ENCODE assay signal across 7 mouse cellular contexts in genomic region chr11:74724235-74724791, GRCm38 (mm10). TPM values are rescaled to one million over a fixed set of nuclear protein-coding genes. Genes with fewer than 3 reads are reported as not detected.
DNase-seq lines count a peak whose midpoint lies in the region; ATAC-seq lines count a peak whose summit lies in the region.

TSS of gene Pafah1b1 (minus strand) at chr11:74724670.

- DNase-seq in adrenal gland, postnatal 14 days = peak; percentile 98
- DNase-seq in embryonic facial prominence, embryonic 11.5 days (ENCODE audit: low spot score) = peak; percentile 95
- DNase-seq in heart, adult 11 months = peak; percentile 100
- DNase-seq in kidney, adult 18-20 months = peak; percentile 96
- peak; percentile 97 for DNase-seq in limb, embryonic 11.5 days (ENCODE audit: low spot score)
- DNase-seq in midbrain, embryonic 14.5 days = peak; percentile 98
- DNase-seq in spleen, adult 18-20 months = peak; percentile 94 to 96

- peak within 1 kb of the TSS; percentile 89 for H3K9ac ChIP-seq in embryonic facial prominence, embryonic 11.5 days (replicated peaks; ENCODE audit: low read length)
- peak within 1 kb of the TSS; percentile 97 for H3K9ac ChIP-seq in limb, embryonic 11.5 days (ENCODE audit: low read length)
- H3K9ac ChIP-seq in midbrain, embryonic 14.5 days (replicated peaks; ENCODE audit: low read length) = peak within 1 kb of the TSS; percentile 92

- peak within 1 kb of the TSS; percentile 66 for H3K4me2 ChIP-seq in embryonic facial prominence, embryonic 11.5 days (ENCODE audit: low read depth, low read length)
- peak within 1 kb of the TSS; percentile 66; the same call in 1 of the 2 replicates for H3K4me2 ChIP-seq in limb, embryonic 11.5 days (ENCODE audit: low read depth, severe bottlenecking)
- H3K4me2 ChIP-seq in midbrain, embryonic 14.5 days (ENCODE audit: low read length) = peak within 1 kb of the TSS; percentile 77

- H3K9me3 ChIP-seq in embryonic facial prominence, embryonic 11.5 days (replicated peaks; ENCODE audit: control insufficient read depth, low read length) = no peaks in the 10 kb centered on the region
- H3K9me3 ChIP-seq in limb, embryonic 11.5 days (ENCODE audit: control insufficient read depth, low read length) = no peaks in the 10 kb centered on the region
- H3K9me3 ChIP-seq in midbrain, embryonic 14.5 days (ENCODE audit: control insufficient read depth, low read length) = no peaks in the 10 kb centered on the region

- H3K27me3 ChIP-seq in embryonic facial prominence, embryonic 11.5 days (ENCODE audit: control insufficient read depth, insufficient read depth, low read length) = no peaks in the 10 kb centered on the region
- H3K27me3 ChIP-seq in limb, embryonic 11.5 days (ENCODE audit: control insufficient read depth, insufficient read depth, low read length) = no peaks in the 10 kb centered on the region
- H3K27me3 ChIP-seq in midbrain, embryonic 14.5 days (ENCODE audit: control insufficient read depth, insufficient read depth, low read length) = no peaks in the 10 kb centered on the region

- ATAC-seq in embryonic facial prominence, embryonic 11.5 days (replicated peaks; ENCODE audit: insufficient number of reproducible peaks, low FRiP score, low TSS enrichment, low read depth) = peak; percentile 98
- peak; percentile 98 for ATAC-seq in limb, embryonic 11.5 days (ENCODE audit: insufficient number of reproducible peaks, low FRiP score, low TSS enrichment, low read depth)
- ATAC-seq in midbrain, embryonic 14.5 days (ENCODE audit: low FRiP score, low TSS enrichment) = peak; percentile 98

- under 1% methylated on average over 28 of the region's 56 CpGs for WGBS in embryonic facial prominence, embryonic 11.5 days
- WGBS in limb, embryonic 11.5 days = under 1% methylated on average over 49 of the region's 56 CpGs
- WGBS in midbrain, embryonic 14.5 days = under 1% methylated on average over 56 of the region's 56 CpGs

- H3K36me3 ChIP-seq in embryonic facial prominence, embryonic 11.5 days (replicated peaks; ENCODE audit: control insufficient read depth, insufficient read depth, low read depth, low read length) = no peaks in the 10 kb centered on the region
- no peaks in the 10 kb centered on the region for H3K36me3 ChIP-seq in limb, embryonic 11.5 days (ENCODE audit: control insufficient read depth, insufficient read depth, low read length)
- no peaks in the 10 kb centered on the region for H3K36me3 ChIP-seq in midbrain, embryonic 14.5 days (ENCODE audit: control insufficient read depth, insufficient read depth, low read length)

- peak within 1 kb of the TSS; percentile 98 for H3K27ac ChIP-seq in embryonic facial prominence, embryonic 11.5 days (replicated peaks; ENCODE audit: low read depth, low read length)
- H3K27ac ChIP-seq in limb, embryonic 11.5 days (replicated peaks; ENCODE audit: low read depth, low read length) = peak within 1 kb of the TSS; percentile 96
- H3K27ac ChIP-seq in midbrain, embryonic 14.5 days (replicated peaks; ENCODE audit: low read depth, low read length) = peak within 1 kb of the TSS; percentile 100

- H3K4me3 ChIP-seq in embryonic facial prominence, embryonic 11.5 days (ENCODE audit: low read depth, low read length) = peak within 1 kb of the TSS; percentile 81
- H3K4me3 ChIP-seq in limb, embryonic 11.5 days (ENCODE audit: low read depth, low read length) = peak within 1 kb of the TSS; percentile 99
- H3K4me3 ChIP-seq in midbrain, embryonic 14.5 days (replicated peaks; ENCODE audit: low read depth, low read length) = peak within 1 kb of the TSS; percentile 89

- H3K4me1 ChIP-seq in embryonic facial prominence, embryonic 11.5 days (ENCODE audit: control insufficient read depth, insufficient read depth, low read length) = peaks cover 2% of the 10 kb centered on the region; the same call in 1 of the 2 replicates
- peaks cover 8% of the 10 kb centered on the region for H3K4me1 ChIP-seq in limb, embryonic 11.5 days (ENCODE audit: control insufficient read depth, insufficient read depth, low read length)
- H3K4me1 ChIP-seq in midbrain, embryonic 14.5 days (ENCODE audit: control insufficient read depth, insufficient read depth, low read length) = peaks cover 26% of the 10 kb centered on the region

RNA-seq across cellular contexts. Expression of gene Pafah1b1, which starts in this region (rescaled TPM):
- total RNA-seq in adrenal gland, postnatal 14 days (2021) = 140 and 142 TPM in 2 replicates
- 96.8 and 102 TPM in 2 replicates for polyA plus RNA-seq in embryonic facial prominence, embryonic 11.5 days (2014; fragmentation: Nextera tagmentation; extraction: Ambion mirVana)
- polyA plus RNA-seq in limb, embryonic 11.5 days (2014; fragmentation: Nextera tagmentation; extraction: Ambion mirVana) = 77.5 and 83.3 TPM in 2 replicates
- polyA plus RNA-seq in midbrain, embryonic 14.5 days (2014; fragmentation: Nextera tagmentation; extraction: Ambion mirVana) = 105 and 120 TPM in 2 replicates

Comparison
In these comparisons a context has a peak if more than half of its experiments do, and no peak if none do; other contexts are left out.
1. Peak in every context shown above with its lines: DNase-seq, ATAC-seq, H3K4me3 ChIP-seq and H3K27ac ChIP-seq.